Mouse (Mus musculus) CH12.LX (cell line): ENCODE measurements around the gene Etfdh. TPM values are rescaled to one million over a fixed set of nuclear protein-coding genes. Genes with fewer than 3 reads are reported as not detected.
"Not testable (repeated sequence)": the region's sequence is repeated elsewhere in the genome, so short reads cannot be mapped to it uniquely, and the experiment has no call there.

ENCODE experiments used
- DNase-seq: peaks from one replicate; pipeline ENCODE4 v3.0.0-alpha.2; 2013; ENCODE audit errors: extremely low read depth
- H3K27ac ChIP-seq: 2 replicates; pipeline ENCODE4 v1.5.1; 2012; ENCODE audit warnings: low read depth, mild to moderate bottlenecking, control low read depth, moderate library complexity; ENCODE audit not compliant: insufficient read depth
- H3K27me3 ChIP-seq: replicated peaks from 2 replicates; pipeline ENCODE3; 2012; ENCODE audit warnings: inconsistent platforms
- H3K36me3 ChIP-seq, 2 experiments: replicated peaks in 1 of 2; 2 replicates each; pipeline versions ENCODE3 to v1.6.1; 2012; ENCODE audit warnings: inconsistent platforms in 1 of 2, low read length in 1 of 2, mild to moderate bottlenecking in 1 of 2, mixed read lengths in 1 of 2, moderate library complexity in 1 of 2; ENCODE audit not compliant: control insufficient read depth in 1 of 2, insufficient read depth in 1 of 2
- H3K4me1 ChIP-seq, 2 experiments: 2 replicates each; pipeline ENCODE4 v1.6.1; 2012; ENCODE audit warnings: inconsistent platforms in 1 of 2, moderate library complexity in 1 of 2; ENCODE audit not compliant: insufficient read depth in 2 of 2, control insufficient read depth in 1 of 2
- H3K4me2 ChIP-seq: 2 replicates; pipeline ENCODE4 v1.6.1; 2012; ENCODE audit warnings: low read depth, mild to moderate bottlenecking, control low read depth; ENCODE audit not compliant: poor library complexity, insufficient read depth, severe bottlenecking
- H3K4me3 ChIP-seq, 3 experiments: fragments of 150-350 bp in 1 of 3; sonication (generic) in 1 of 3; replicated peaks in 1 of 3; 2 replicates each; pipeline versions ENCODE3 to v1.5.1; 2011 to 2012; ENCODE audit warnings: low read depth in 2 of 3, low read length in 2 of 3, mild to moderate bottlenecking in 2 of 3, moderate library complexity in 2 of 3, control low read depth in 1 of 3, improper control_type of control experiment in 1 of 3, inconsistent platforms in 1 of 3, mixed read lengths in 1 of 3; ENCODE audit not compliant: poor library complexity in 1 of 3
- H3K79me2 ChIP-seq: replicated peaks from 2 replicates; pipeline ENCODE4 v1.6.1; 2012; ENCODE audit warnings: mild to moderate bottlenecking, moderate library complexity; ENCODE audit not compliant: control insufficient read depth, poor library complexity, insufficient read depth, severe bottlenecking; ENCODE audit errors: extremely low read depth
- H3K9ac ChIP-seq: 2 replicates; pipeline ENCODE4 v1.6.1; 2012; ENCODE audit warnings: low read depth, mild to moderate bottlenecking, control low read depth, moderate library complexity; ENCODE audit not compliant: insufficient read depth
- H3K9me3 ChIP-seq: replicated peaks from 2 replicates; pipeline ENCODE3; 2012; ENCODE audit warnings: low read length, inconsistent platforms, mixed read lengths
- BHLHE40 ChIP-seq: IDR thresholded peaks from 2 replicates; pipeline ENCODE4 v1.6.1; 2011; ENCODE audit warnings: mild to moderate bottlenecking, low read depth, low read length, improper control_type of control experiment
- CHD1 ChIP-seq: IDR thresholded peaks from 2 replicates; pipeline ENCODE4 v1.6.1; 2012; ENCODE audit warnings: low read depth, low read length, improper control_type of control experiment, inconsistent platforms
- CHD2 ChIP-seq: IDR thresholded peaks from 2 replicates; pipeline ENCODE4 v1.6.1; 2011; ENCODE audit warnings: low read length, improper control_type of control experiment
- CTCF ChIP-seq, 2 experiments: IDR thresholded peaks in 1 of 2; conservative IDR thresholded peaks in 1 of 2; 2 replicates each; pipeline ENCODE4 v1.5.1; 2011 to 2012; ENCODE audit warnings: low read depth in 2 of 2, low read length in 2 of 2, improper control_type of control experiment in 1 of 2, inconsistent platforms in 1 of 2, mild to moderate bottlenecking in 1 of 2, moderate library complexity in 1 of 2
- ETS1 ChIP-seq: conservative IDR thresholded peaks from 2 replicates; pipeline ENCODE4 v1.6.1; 2012; ENCODE audit warnings: low read depth, mild to moderate bottlenecking, inconsistent platforms, low read length, improper control_type of control experiment, moderate library complexity
- GABPA ChIP-seq: IDR thresholded peaks from 2 replicates; pipeline ENCODE4 v1.6.1; 2012; ENCODE audit warnings: low read depth, low read length, improper control_type of control experiment, inconsistent platforms; ENCODE audit not compliant: insufficient replicate concordance
- IRF4 ChIP-seq: IDR thresholded peaks from 2 replicates; pipeline ENCODE4 v1.6.1; 2014; ENCODE audit warnings: low read depth, mild to moderate bottlenecking, inconsistent platforms, low read length, improper control_type of control experiment
- JUND ChIP-seq: conservative IDR thresholded peaks from 2 replicates; pipeline ENCODE4 v1.6.1; 2011; ENCODE audit warnings: low read depth, low read length, improper control_type of control experiment
- KAT2A ChIP-seq: IDR thresholded peaks from 2 replicates; pipeline ENCODE4 v1.6.1; 2012; ENCODE audit warnings: low read length, improper control_type of control experiment, inconsistent platforms; ENCODE audit not compliant: insufficient replicate concordance
- MAFK ChIP-seq: IDR thresholded peaks from 2 replicates; pipeline ENCODE4 v1.6.1; 2011; ENCODE audit warnings: low read length, improper control_type of control experiment; ENCODE audit not compliant: insufficient replicate concordance
- MAX ChIP-seq: IDR thresholded peaks from 2 replicates; pipeline ENCODE4 v1.6.1; 2011; ENCODE audit warnings: low read length, improper control_type of control experiment
- MEF2A ChIP-seq: IDR thresholded peaks from 2 replicates; pipeline ENCODE4 v1.6.1; 2014; ENCODE audit warnings: low read depth, mild to moderate bottlenecking, inconsistent platforms, low read length, improper control_type of control experiment, borderline replicate concordance
- MXI1 ChIP-seq: IDR thresholded peaks from 2 replicates; pipeline ENCODE4 v1.6.1; 2011; ENCODE audit warnings: mild to moderate bottlenecking, low read depth, low read length, improper control_type of control experiment
- NELFE ChIP-seq: IDR thresholded peaks from 2 replicates; pipeline ENCODE4 v1.6.1; 2011; ENCODE audit warnings: low read depth, low read length, improper control_type of control experiment
- NRF1 ChIP-seq: IDR thresholded peaks from 2 replicates; pipeline ENCODE4 v1.6.1; 2014; ENCODE audit warnings: low read depth, mild to moderate bottlenecking, inconsistent platforms, low read length, improper control_type of control experiment, moderate library complexity
- PAX5 ChIP-seq: IDR thresholded peaks from 2 replicates; pipeline ENCODE4 v1.6.1; 2012; ENCODE audit warnings: low read length, inconsistent platforms, mixed read lengths
- RAD21 ChIP-seq: IDR thresholded peaks from 2 replicates; pipeline ENCODE4 v1.6.1; 2011; ENCODE audit warnings: low read depth, mild to moderate bottlenecking, low read length, improper control_type of control experiment, moderate library complexity
- SMC3 ChIP-seq: IDR thresholded peaks from 2 replicates; pipeline ENCODE4 v1.6.1; 2011; ENCODE audit warnings: low read depth, low read length, improper control_type of control experiment
- TCF12 ChIP-seq: IDR thresholded peaks from 2 replicates; pipeline ENCODE4 v1.6.1; 2014; ENCODE audit warnings: low read depth, mild to moderate bottlenecking, inconsistent platforms, low read length, improper control_type of control experiment
- UBTF ChIP-seq: IDR thresholded peaks from 2 replicates; pipeline ENCODE4 v1.6.1; 2012; ENCODE audit warnings: low read depth, mild to moderate bottlenecking, inconsistent platforms, low read length, improper control_type of control experiment, moderate library complexity
- ZC3H11A ChIP-seq: IDR thresholded peaks from 2 replicates; pipeline ENCODE4 v1.6.1; 2012; ENCODE audit warnings: low read depth, mild to moderate bottlenecking, inconsistent platforms, low read length, improper control_type of control experiment
- ZKSCAN1 ChIP-seq: IDR thresholded peaks from 2 replicates; pipeline ENCODE4 v1.6.1; 2012; ENCODE audit warnings: low read depth, inconsistent platforms, low read length, improper control_type of control experiment, borderline replicate concordance
- ZMIZ1 ChIP-seq: IDR thresholded peaks from 2 replicates; pipeline ENCODE4 v1.6.1; 2012; ENCODE audit warnings: low read depth, mild to moderate bottlenecking, inconsistent platforms, low read length, improper control_type of control experiment
- ZNF384 ChIP-seq: IDR thresholded peaks from 2 replicates; pipeline ENCODE4 v1.6.1; 2012; ENCODE audit warnings: low read depth, low read length, improper control_type of control experiment, inconsistent platforms
- dilution Hi-C: fragments of 300-500 bp; cut with MboI; formaldehyde crosslinking; loops from 2 replicates; pipeline ENCODE4 v1.14.3; 2020; ENCODE audit warnings: low sequenced_read_pairs; ENCODE audit not compliant: extremely low pct_unique_long_range_greater_than_20kb, extremely low pct_ligation_motif_present
- in situ Hi-C: fragments of 300-500 bp; cut with MboI; formaldehyde crosslinking; loops from 3 replicates; pipeline ENCODE4 v1.14.3; 2019; ENCODE audit warnings: low sequenced_read_pairs, low pct_ligation_motif_present, low pct_unique_long_range_greater_than_20kb, mixed read lengths
- polyA plus RNA-seq: library from polyadenylated mRNA; unstranded; fragments of >175 nt; gene quantifications from 2 replicates; pipeline ENCODE4 v1.2.1, GENCODE M21; 2012; ENCODE audit warnings: low read depth; ENCODE audit not compliant: insufficient read length
- total RNA-seq, 2 experiments: library from RNA; depleted of rRNA; stranded (reverse); fragments of 300-350 nt in 1 of 2; fragments of >200 nt in 1 of 2; gene quantifications; 2 replicates each; pipeline ENCODE4 v1.2.3; 2012 to 2014

Etfdh gene
- total and polyA plus RNA-seq, 3 experiments, result 22.0 to 32.1 (median 22.4) TPM

DNA sequence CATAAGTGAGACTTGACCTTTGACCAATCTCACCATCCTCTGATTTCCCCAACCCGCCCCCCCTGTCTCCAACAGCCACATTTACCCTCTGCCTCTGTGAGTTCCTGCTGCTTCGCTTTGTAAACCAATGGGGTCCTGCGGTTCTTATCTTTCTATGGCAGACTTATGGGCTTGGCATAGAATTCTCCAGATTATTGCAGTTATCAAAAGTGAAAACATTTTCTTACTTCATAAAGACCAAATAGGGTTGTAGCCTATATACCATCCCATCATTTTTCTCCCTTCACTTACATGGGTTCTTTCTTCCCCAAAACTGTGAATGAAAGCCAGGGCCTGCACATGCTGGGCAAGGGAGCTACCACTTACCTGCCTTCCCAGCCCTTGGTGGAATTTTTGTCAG, 55.0 kb downstream of the Etfdh start:
- H3K4me3 ChIP-seq, result no peak overlapping the region
- H3K27ac ChIP-seq, result no peak overlapping the region
- no peak for TF ChIP-seq PAX5
- TF ChIP-seq GABPA, result no peak
- TF ChIP-seq ZKSCAN1, result no peak
- TF ChIP-seq IRF4, result no peak
- no peak for TF ChIP-seq UBTF
- no peak for TF ChIP-seq RAD21
- no peak for TF ChIP-seq TCF12
- TF ChIP-seq NRF1, result no peak
- no peak for TF ChIP-seq MAFK
- TF ChIP-seq ZC3H11A, result no peak
- no peak for TF ChIP-seq KAT2A
- TF ChIP-seq NELFE, result no peak
- TF ChIP-seq CHD1, result no peak
- TF ChIP-seq CTCF (conservative IDR thresholded peaks at IDR 0.05 in 1 of 2, IDR thresholded peaks at IDR 0.05 in 1 of 2; ENCODE audit: low read depth in 2 of 2, low read length in 2 of 2), result no peak
- TF ChIP-seq MXI1, result no peak
- H3K36me3 ChIP-seq, result no peaks in the 10 kb centered on the region
- H3K4me2 ChIP-seq, result no peak overlapping the region
- no peak for DNase-seq
- H3K4me1 ChIP-seq, result peaks cover 0 to 5% of the 10 kb centered on the region in 2 experiments; a peak in 1 of 4 replicates
- peaks cover 1% of the 10 kb centered on the region for H3K9me3 ChIP-seq
- no peak overlapping the region for H3K9ac ChIP-seq
- peaks cover 52% of the 10 kb centered on the region for H3K27me3 ChIP-seq
- no peaks in the 10 kb centered on the region for H3K79me2 ChIP-seq
- in situ Hi-C loops, result no loop called here
- dilution Hi-C loops, result no loop called here

DNA sequence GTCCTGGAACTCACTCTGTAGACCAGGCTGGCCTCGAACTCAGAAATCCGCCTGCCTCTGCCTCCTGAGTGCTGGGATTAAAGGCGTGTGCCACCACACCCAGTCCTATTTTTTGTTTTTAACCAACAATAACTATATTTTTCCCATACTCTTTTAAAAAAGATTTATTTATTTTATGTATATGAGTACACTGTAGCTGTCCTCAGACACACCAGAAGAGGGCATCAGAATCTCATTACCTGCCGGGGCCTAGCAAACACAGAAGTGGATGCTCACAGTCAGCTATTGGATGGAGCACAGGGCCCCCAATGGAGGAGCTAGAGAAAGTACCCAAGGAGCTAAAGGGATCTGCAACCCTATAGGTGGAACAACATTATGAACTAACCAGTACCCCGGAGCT, 55.9 kb downstream of the Etfdh start:
- in situ Hi-C loops, H3K27ac ChIP-seq, H3K36me3 ChIP-seq, H3K9me3 ChIP-seq, H3K4me3 ChIP-seq, DNase-seq, H3K9ac ChIP-seq, dilution Hi-C loops, H3K4me2 ChIP-seq, H3K79me2 ChIP-seq: not testable (repeated sequence)
- H3K4me1 ChIP-seq, result peaks cover 0 to 13% of the 10 kb centered on the region in 2 experiments; a peak in 2 of 4 replicates
- H3K27me3 ChIP-seq, result peaks cover 49% of the 10 kb centered on the region

DNA sequence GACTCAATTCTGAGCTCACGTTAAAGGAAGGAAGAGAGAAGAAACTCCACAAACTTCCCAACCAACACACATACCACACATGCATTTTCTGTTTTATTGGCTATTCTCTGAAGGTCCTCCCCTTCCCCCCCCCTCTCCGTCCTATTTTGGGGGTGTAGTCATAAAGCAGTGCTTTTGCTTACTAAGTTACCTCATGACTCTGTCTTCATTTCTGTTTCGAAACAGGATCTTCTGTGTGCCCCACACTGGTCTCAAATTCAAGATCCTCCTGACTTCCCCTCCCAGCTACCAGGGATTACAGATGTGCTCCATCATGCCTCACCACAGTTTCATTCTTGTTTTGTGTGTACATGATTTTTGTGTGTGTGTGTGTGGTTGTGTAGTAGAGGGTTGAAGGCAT, 56.9 kb downstream of the Etfdh start:
- Histone ChIP-seq H3K4me3 (no peak overlapping the region), H3K27ac (no peak overlapping the region), H3K4me1 (peaks cover 0 to 17% of the 10 kb centered on the region in 2 experiments; a peak in 2 of 4 replicates), H3K9ac (no peak overlapping the region), H3K79me2 (no peaks in the 10 kb centered on the region), H3K27me3 (peaks cover 46% of the 10 kb centered on the region), H3K4me2 (no peak overlapping the region), H3K36me3 (no peaks in the 10 kb centered on the region), H3K9me3 (peaks cover 9% of the 10 kb centered on the region)
- dilution Hi-C loops (no loop called here), in situ Hi-C loops (no loop called here)
- TF ChIP-seq MEF2A (no peak), ZC3H11A (no peak), ETS1 (no peak), SMC3 (no peak), ZNF384 (no peak), ZKSCAN1 (no peak), JUND (no peak), BHLHE40 (no peak), GABPA (no peak), ZMIZ1 (no peak), CHD2 (no peak), CHD1 (no peak), MAX (no peak), MXI1 (no peak), CTCF (conservative IDR thresholded peaks at IDR 0.05 in 1 of 2, IDR thresholded peaks at IDR 0.05 in 1 of 2; ENCODE audit: low read depth in 2 of 2, low read length in 2 of 2) (no peak), UBTF (no peak), KAT2A (no peak), MAFK (no peak)
- peak; percentile 17 for DNase-seq
